Mouse (Mus musculus) cerebellum, adult 11-12 months (tissue): ENCODE data around the gene Cplane1.

ENCODE experiments used
- DNase-seq: peaks from one replicate; pipeline ENCODE4 v3.0.0; 2022

Cplane1 gene

GRCm38 (mm10) chr15:8302944-8303343, 134.0 kb downstream of the Cplane1 start:
- no peak for DNase-seq

- DNase-seq = no peak
These were observed 136.6 kb downstream of the Cplane1 start for GRCm38 (mm10) chr15:8305474-8305873.

- DNase-seq = no peak
These were observed 148.5 kb downstream of the Cplane1 start for GRCm38 (mm10) chr15:8317381-8317780.

GRCm38 (mm10) chr15:8319191-8319590, 150.3 kb downstream of the Cplane1 start:
- no peak for DNase-seq
